Mouse (Mus musculus): ENCODE measurements around the gene Oxt.

GRCm38 (mm10) chr2:130568921-130569320 is 7.1 kb upstream of the Oxt start:
- no peak for TF ChIP-seq POLR2A (IDR thresholded peaks at IDR 0.05; ENCODE audit: borderline replicate concordance, low read depth, low read length)
- TF ChIP-seq CTCF (IDR thresholded peaks at IDR 0.05; ENCODE audit: low read depth, low read length) = no peak
